In genomic region chr9:94626737-94627136, GRCm38 (mm10) we compare ENCODE assay signal across 11 mouse cellular contexts.
"Had no signal": no experiment of that assay in that cellular context is flagged by ENCODE, and none has a peak within 500 bp of the region (broad histone marks: within the 10 kb centered on the region; RNA-seq: fewer than 3 reads in every experiment).

No protein-coding gene starts in this region.

- H3K27ac ChIP-seq: intestine, embryonic 15.5 days; left cerebral cortex, adult 2 months; limb, embryonic 15.5 days; liver, embryonic 12.5 days; midbrain, embryonic 10.5 days had no signal

- H3K27me3 ChIP-seq: intestine, embryonic 15.5 days; limb, embryonic 15.5 days; liver, embryonic 12.5 days had no signal

- H3K4me1 ChIP-seq: intestine, embryonic 15.5 days; limb, embryonic 15.5 days; liver, embryonic 12.5 days; midbrain, embryonic 10.5 days had no signal

- H3K4me3 ChIP-seq: intestine, embryonic 15.5 days; left cerebral cortex, adult 2 months; limb, embryonic 15.5 days; liver, embryonic 12.5 days; midbrain, embryonic 10.5 days had no signal

- DNase-seq: kidney, adult 8-10 months; kidney, postnatal 25 days; lung, postnatal 4 days; right cerebral cortex, postnatal 14 days; thymus, adult 18-20 months; thymus, postnatal 14 days had no signal
